Mouse (Mus musculus): ENCODE data around the gene Mycl.

The Mycl gene

GRCm38 (mm10) chr4:122995404-122996220 lies at the start of gene Mycl:
Mycl (plus strand) TSS chr4:122995652.
- DNase-seq = peak; percentile 66

GRCm38 (mm10) chr4:122947223-122947622 lies 48.2 kb upstream of the Mycl start:
- no peak for DNase-seq

- no peak for DNase-seq
Observed at GRCm38 (mm10) chr4:122949096-122949495, 46.4 kb upstream of the Mycl start.

GRCm38 (mm10) chr4:122954680-122955411 lies 40.6 kb upstream of the Mycl start:
- no peak for DNase-seq

GRCm38 (mm10) chr4:122955412-122956136 lies 39.9 kb upstream of the Mycl start:
- peak; percentile 93 for DNase-seq

- no peak for DNase-seq
Observed at GRCm38 (mm10) chr4:122956301-122956700, 39.2 kb upstream of the Mycl start.

- no peak for DNase-seq
Observed at GRCm38 (mm10) chr4:122958491-122959031, 36.9 kb upstream of the Mycl start.

- DNase-seq = no peak
Observed at GRCm38 (mm10) chr4:122959816-122960215, 35.6 kb upstream of the Mycl start.

GRCm38 (mm10) chr4:122960321-122961099 lies 34.9 kb upstream of the Mycl start:
- DNase-seq = no peak

GRCm38 (mm10) chr4:122961100-122961567 lies 34.3 kb upstream of the Mycl start, which contains the start of gene Mfsd2a:
Mfsd2a (minus strand) TSS chr4:122961188.
- peak; percentile 60 for DNase-seq

- DNase-seq = no peak
Observed at GRCm38 (mm10) chr4:122961589-122961988, 33.9 kb upstream of the Mycl start.

GRCm38 (mm10) chr4:122962751-122963150 lies 32.7 kb upstream of the Mycl start:
- no peak for DNase-seq

- no peak for DNase-seq
Observed at GRCm38 (mm10) chr4:122968106-122968505, 27.3 kb upstream of the Mycl start.

- DNase-seq = peak; percentile 84
Observed at GRCm38 (mm10) chr4:122971191-122971590, 24.3 kb upstream of the Mycl start.

GRCm38 (mm10) chr4:122971646-122972045 lies 23.8 kb upstream of the Mycl start:
- DNase-seq = no peak

- no peak for DNase-seq
Observed at GRCm38 (mm10) chr4:122972056-122972455, 23.4 kb upstream of the Mycl start.

- DNase-seq = peak; percentile 68
Observed at GRCm38 (mm10) chr4:122974976-122975520, 20.4 kb upstream of the Mycl start.

- no peak for DNase-seq
Observed at GRCm38 (mm10) chr4:122976885-122977284, 18.6 kb upstream of the Mycl start.

- DNase-seq = no peak
Observed at GRCm38 (mm10) chr4:122978850-122979249, 16.6 kb upstream of the Mycl start.

GRCm38 (mm10) chr4:122979826-122980225 lies 15.6 kb upstream of the Mycl start:
- DNase-seq = no peak

GRCm38 (mm10) chr4:122980684-122981083 lies 14.8 kb upstream of the Mycl start:
- no peak for DNase-seq

- no peak for DNase-seq
Observed at GRCm38 (mm10) chr4:122981238-122981637, 14.2 kb upstream of the Mycl start.
